ENCODE assay signal across 13 mouse cellular contexts in the genomic region with DNA sequence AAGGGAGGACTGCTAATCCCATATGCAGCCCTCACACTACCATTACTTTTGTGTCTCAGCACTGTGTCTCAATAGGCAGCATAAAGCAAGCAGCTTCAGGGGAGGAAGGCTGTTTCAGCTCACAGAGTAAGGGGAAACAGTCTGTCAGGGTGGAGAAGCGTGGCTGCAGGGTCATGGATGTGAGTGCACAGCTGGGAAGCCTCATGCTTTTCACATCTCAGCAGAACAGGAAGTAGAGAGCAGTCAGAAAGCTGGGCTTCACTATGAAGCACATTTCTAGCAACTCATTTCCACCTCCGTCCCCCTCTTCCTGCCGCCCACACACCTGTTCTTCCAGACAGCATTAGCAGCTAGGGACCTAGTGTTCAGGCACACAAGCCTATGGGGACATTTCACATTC. TPM values are rescaled to one million over a fixed set of nuclear protein-coding genes. Genes with fewer than 3 reads are reported as not detected.
A peak's percentile ranks its signal among the peaks of the same experiment; 100 is the strongest.
DNase-seq lines count a peak whose midpoint lies in the region; ATAC-seq and TF ChIP-seq lines count a peak whose summit lies in the region.
"Had no signal": no experiment of that assay in that cellular context is flagged by ENCODE, and none has a peak within 500 bp of the region (broad histone marks: within the 10 kb centered on the region; RNA-seq: fewer than 3 reads in every experiment).

No protein-coding gene starts in this region.

- peak overlapping the region; percentile 69 for H3K27ac ChIP-seq in lung, embryonic 15.5 days
- no peak overlapping the region for H3K27ac ChIP-seq in forebrain, embryonic 14.5 days (ENCODE audit: low read depth, low read length)
- H3K27ac ChIP-seq in left cerebral cortex, adult 2 months, result no peak overlapping the region
- H3K27ac ChIP-seq: hindbrain, postnatal 0 days; limb, embryonic 12.5 days; midbrain, embryonic 10.5 days; neural tube, embryonic 12.5 days had no signal

- ATAC-seq in frontal cortex, adult (ENCODE audit: low TSS enrichment), result peak; percentile 83
- peak; percentile 83 for ATAC-seq in lung, embryonic 15.5 days (ENCODE audit: borderline replicate concordance, extremely low read depth, low FRiP score, low TSS enrichment)
- ATAC-seq in forebrain, embryonic 14.5 days, result no peak
- ATAC-seq: hindbrain, postnatal 0 days had no signal

- WGBS in lung, embryonic 15.5 days, result 31% methylated on average over 3 of the region's 3 CpGs
- WGBS in forebrain, embryonic 14.5 days, result 93% methylated on average over 3 of the region's 3 CpGs

- peaks cover 31% of the 10 kb centered on the region for H3K4me1 ChIP-seq in lung, embryonic 15.5 days
- H3K4me1 ChIP-seq in forebrain, embryonic 14.5 days (ENCODE audit: control insufficient read depth, insufficient read depth, low read length), result peaks cover 10% of the 10 kb centered on the region
- H3K4me1 ChIP-seq: neural tube, embryonic 12.5 days had no signal

- TF ChIP-seq CTCF in left cerebral cortex, adult 2 months (IDR thresholded peaks at IDR 0.05), result no peak

- H3K27me3 ChIP-seq in lung, embryonic 15.5 days, result no peaks in the 10 kb centered on the region
- H3K27me3 ChIP-seq in forebrain, embryonic 14.5 days (replicated peaks; ENCODE audit: control insufficient read depth, insufficient read depth, low read length), result no peaks in the 10 kb centered on the region
- H3K27me3 ChIP-seq: limb, embryonic 12.5 days; neural tube, embryonic 12.5 days had no signal

- H3K9ac ChIP-seq in lung, embryonic 15.5 days, result no peak overlapping the region
- no peak overlapping the region for H3K9ac ChIP-seq in forebrain, embryonic 14.5 days (ENCODE audit: low read length)
- H3K9ac ChIP-seq: limb, embryonic 12.5 days; neural tube, embryonic 12.5 days had no signal

- H3K4me2 ChIP-seq in lung, embryonic 15.5 days, result no peak overlapping the region
- no peak overlapping the region for H3K4me2 ChIP-seq in forebrain, embryonic 14.5 days (ENCODE audit: low read length)
- H3K4me2 ChIP-seq: limb, embryonic 12.5 days; neural tube, embryonic 12.5 days had no signal

- no peak overlapping the region for H3K4me3 ChIP-seq in lung, embryonic 15.5 days
- no peak overlapping the region for H3K4me3 ChIP-seq in forebrain, embryonic 14.5 days (ENCODE audit: low read depth, low read length)
- no peak overlapping the region for H3K4me3 ChIP-seq in left cerebral cortex, adult 2 months
- H3K4me3 ChIP-seq: limb, embryonic 12.5 days; midbrain, embryonic 10.5 days; neural tube, embryonic 12.5 days had no signal

- no peak for DNase-seq in frontal cortex, postnatal 10 days (ENCODE audit: low spot score in 2 of 2)
- DNase-seq in lung, postnatal 14 days, result no peak
- DNase-seq in kidney, postnatal 4 days, result peak; percentile 60 to 68
- peak; percentile 25 to 40 for DNase-seq in thymus, postnatal 10 days (ENCODE audit: low spot score in 2 of 2)
- no peak for DNase-seq in forebrain, embryonic 14.5 days (ENCODE audit: low spot score)
- no peak for DNase-seq in left cerebral cortex, adult 2 months (ENCODE audit: extremely low spot score in 1 of 2, low spot score in 2 of 2)
- DNase-seq: cerebellum, postnatal 10 days had no signal

- H3K9me3 ChIP-seq in lung, embryonic 15.5 days, result no peaks in the 10 kb centered on the region
- H3K9me3 ChIP-seq in forebrain, embryonic 14.5 days (replicated peaks; ENCODE audit: control insufficient read depth, low read length), result no peaks in the 10 kb centered on the region
- H3K9me3 ChIP-seq: limb, embryonic 12.5 days; midbrain, embryonic 10.5 days; neural tube, embryonic 12.5 days had no signal

- 0 out of 2 replicates have a peak, but pooled peaks cover 5% of the 10 kb centered on the region for H3K36me3 ChIP-seq in lung, embryonic 15.5 days
- H3K36me3 ChIP-seq in forebrain, embryonic 14.5 days (ENCODE audit: control insufficient read depth, insufficient read depth, low read length), result no peaks in the 10 kb centered on the region
- H3K36me3 ChIP-seq: limb, embryonic 12.5 days; midbrain, embryonic 10.5 days; neural tube, embryonic 12.5 days had no signal

- intact Hi-C loops in left cerebral cortex, adult 2 months (cut with DNase I), result no loop called here

RNA-seq across cellular contexts. Expression of a gene that starts 12.7 kb away (rescaled TPM):
- polyA plus RNA-seq in lung, embryonic 15.5 days (2015; fragmentation: Nextera tagmentation; extraction: Ambion mirVana), result 68.8 and 69.7 TPM in 2 replicates
- polyA plus RNA-seq in forebrain, embryonic 14.5 days (2014; fragmentation: Nextera tagmentation; extraction: Ambion mirVana), result 54.6 and 57.7 TPM in 2 replicates
- 10 to 100 TPM; 35.7 to 38.5 TPM for total RNA-seq in left cerebral cortex, adult 2 months (2021)

Comparison
In these comparisons a context has a peak if more than half of its experiments do, and no peak if none do; other contexts are left out.
1. DNase-seq: peak in kidney, postnatal 4 days (2 of 2) and thymus, postnatal 10 days (2 of 2); none in frontal cortex, postnatal 10 days (0 of 2), lung, postnatal 14 days (single experiment), forebrain, embryonic 14.5 days (single experiment) and left cerebral cortex, adult 2 months (0 of 2).